Mouse (Mus musculus) left cerebral cortex, adult 2 months (tissue): Measurements from ENCODE around the gene Adamts17. TPM values are rescaled to one million over a fixed set of nuclear protein-coding genes. Genes with fewer than 3 reads are reported as not detected.

Experiments
- DNase-seq, 2 experiments: peaks; one replicate each; pipeline ENCODE4 v3.0.0; 2021 to 2022; ENCODE audit warnings: low spot score in 2 of 2, mixed read lengths in 1 of 2; ENCODE audit errors: extremely low spot score in 1 of 2
- H3K27ac ChIP-seq: fragments of 200-600 bp; 2 replicates; pipeline ENCODE4 v1.8.1; 2022
- H3K4me3 ChIP-seq: fragments of 200-600 bp; 2 replicates; pipeline ENCODE4 v1.8.1; 2022
- CTCF ChIP-seq: fragments of 200-600 bp; IDR thresholded peaks from 2 replicates; pipeline ENCODE4 v1.8.1; 2022; ENCODE audit warnings: antibody characterized with exemption, mild to moderate bottlenecking, moderate library complexity
- intact Hi-C: fragments of 180-260 bp; cut with DNase I; formaldehyde crosslinking; loops from one replicate; pipeline ENCODE4 v1.15.1; 2025
- total RNA-seq, 2 experiments: library from RNA; stranded (reverse); gene quantifications; 2 replicates each; pipeline ENCODE4 v1.2.3; 2021

The Adamts17 gene
- total RNA-seq, 2 experiments from 2014 or later: 13.1 to 13.6 TPM

- TF ChIP-seq CTCF: no peak
- intact Hi-C loops: no loop called here
These were observed 124.0 kb downstream of the Adamts17 start for GRCm38 (mm10) chr7:66963541-66963940.

GRCm38 (mm10) chr7:66966541-66967205, 127.1 kb downstream of the Adamts17 start:
- intact Hi-C loops: no loop called here
- DNase-seq: no peak
- no peak for TF ChIP-seq CTCF
- no peak overlapping the region for H3K27ac ChIP-seq
- H3K4me3 ChIP-seq: no peak overlapping the region

More at GRCm38 (mm10) chr7:66963541-66963940, 124.0 kb downstream of the Adamts17 start:
- H3K27ac ChIP-seq: no peak overlapping the region
- H3K4me3 ChIP-seq: no peak overlapping the region
- DNase-seq: no peak

- intact Hi-C loops: no loop called here
- no peak for DNase-seq
- Histone ChIP-seq H3K27ac (no peak overlapping the region), H3K4me3 (no peak overlapping the region)
- no peak for TF ChIP-seq CTCF
These were observed 127.8 kb downstream of the Adamts17 start for GRCm38 (mm10) chr7:66967206-66967919.

GRCm38 (mm10) chr7:66968661-66969060, 129.1 kb downstream of the Adamts17 start:
- no peak for TF ChIP-seq CTCF
- no peak overlapping the region for H3K4me3 ChIP-seq
- intact Hi-C loops: no loop called here
- DNase-seq: peak in 1 of 2 experiments; percentile 7
- H3K27ac ChIP-seq: no peak overlapping the region

GRCm38 (mm10) chr7:66969199-66969598, 129.7 kb downstream of the Adamts17 start:
- peak in 1 of 2 experiments; percentile 4 for DNase-seq
- no peak for TF ChIP-seq CTCF
- Histone ChIP-seq H3K4me3 (no peak overlapping the region), H3K27ac (no peak overlapping the region)
- intact Hi-C loops: no loop called here

GRCm38 (mm10) chr7:66970235-66970634, 130.7 kb downstream of the Adamts17 start:
- intact Hi-C loops: no loop called here
- DNase-seq: no peak
- TF ChIP-seq CTCF: no peak
- Histone ChIP-seq H3K27ac (no peak overlapping the region), H3K4me3 (no peak overlapping the region)

GRCm38 (mm10) chr7:66970974-66971373, 131.4 kb downstream of the Adamts17 start:
- H3K27ac ChIP-seq: no peak overlapping the region
- no peak for TF ChIP-seq CTCF
- no peak overlapping the region for H3K4me3 ChIP-seq
- intact Hi-C loops: no loop called here
- no peak for DNase-seq

- no peak for TF ChIP-seq CTCF
- intact Hi-C loops: no loop called here
- no peak for DNase-seq
- H3K27ac ChIP-seq: no peak overlapping the region
- H3K4me3 ChIP-seq: no peak overlapping the region
These were observed 135.3 kb downstream of the Adamts17 start for GRCm38 (mm10) chr7:66974859-66975258.

GRCm38 (mm10) chr7:66976371-66976770, 136.8 kb downstream of the Adamts17 start:
- intact Hi-C loops: no loop called here
- no peak for DNase-seq
- Histone ChIP-seq H3K4me3 (no peak overlapping the region), H3K27ac (no peak overlapping the region)
- TF ChIP-seq CTCF: no peak

GRCm38 (mm10) chr7:66981591-66981990, 142.1 kb downstream of the Adamts17 start:
- no peak for DNase-seq
- Histone ChIP-seq H3K4me3 (no peak overlapping the region), H3K27ac (no peak overlapping the region)
- TF ChIP-seq CTCF: no peak
- intact Hi-C loops: loop anchor here (1.0 kb wide), 1 partner anchor 114 kb away; no protein-coding TSS in a partner anchor

GRCm38 (mm10) chr7:66982084-66982483, 142.5 kb downstream of the Adamts17 start:
- Histone ChIP-seq H3K4me3 (no peak overlapping the region), H3K27ac (no peak overlapping the region)
- no peak for DNase-seq
- no peak for TF ChIP-seq CTCF
- intact Hi-C loops: no loop called here

- no peak for DNase-seq
- Histone ChIP-seq H3K27ac (no peak overlapping the region), H3K4me3 (no peak overlapping the region)
- no peak for TF ChIP-seq CTCF
- intact Hi-C loops: loop anchor here (5.0 kb wide), 1 partner anchor 145 kb away; no protein-coding TSS in a partner anchor
These were observed 148.1 kb downstream of the Adamts17 start for GRCm38 (mm10) chr7:66987671-66988070.
